Mouse (Mus musculus) MEL (cell line): ENCODE data around the gene Col5a3. TPM values are rescaled to one million over a fixed set of nuclear protein-coding genes. Genes with fewer than 3 reads are reported as not detected.

Source experiments
- DNase-seq: peaks from one replicate; pipeline ENCODE4 v3.0.0; 2011; ENCODE audit warnings: low read depth, low spot score
- H3K27ac ChIP-seq: 2 replicates; pipeline ENCODE4 v1.5.1; 2012; ENCODE audit warnings: low read depth, mild to moderate bottlenecking, control low read depth, low read length, moderate library complexity; ENCODE audit not compliant: control insufficient read depth
- H3K27me3 ChIP-seq, 2 experiments: fragments of 150-350 bp in 1 of 2; sonication (generic) in 1 of 2; 2 replicates each; pipeline ENCODE4 v1.6.1; 2012; ENCODE audit warnings: low read length in 2 of 2, mild to moderate bottlenecking in 2 of 2, improper control_type of control experiment in 1 of 2, moderate library complexity in 1 of 2; ENCODE audit not compliant: insufficient read depth in 2 of 2, control insufficient read depth in 1 of 2
- H3K36me3 ChIP-seq, 2 experiments: 2 replicates each; pipeline ENCODE4 v1.6.1; 2012 to 2014; ENCODE audit warnings: low read length in 2 of 2, improper control_type of control experiment in 1 of 2, inconsistent platforms in 1 of 2, mild to moderate bottlenecking in 1 of 2; ENCODE audit not compliant: insufficient read depth in 2 of 2, control insufficient read depth in 1 of 2
- H3K4me1 ChIP-seq, 2 experiments: fragments of 150-350 bp in 1 of 2; sonication (generic) in 1 of 2; 2 replicates each; pipeline ENCODE4 v1.6.1; 2012; ENCODE audit warnings: low read length in 2 of 2, improper control_type of control experiment in 1 of 2, mild to moderate bottlenecking in 1 of 2; ENCODE audit not compliant: insufficient read depth in 2 of 2, control insufficient read depth in 1 of 2
- H3K4me3 ChIP-seq, 2 experiments: fragments of 150-350 bp in 1 of 2; sonication (generic) in 1 of 2; 2 replicates each; pipeline ENCODE4 v1.5.1; 2012; ENCODE audit warnings: low read depth in 2 of 2, low read length in 2 of 2, mild to moderate bottlenecking in 2 of 2, moderate library complexity in 2 of 2, control low read depth in 1 of 2, improper control_type of control experiment in 1 of 2; ENCODE audit not compliant: control insufficient read depth in 1 of 2, insufficient read depth in 1 of 2
- H3K79me2 ChIP-seq: 2 replicates; pipeline ENCODE4 v1.6.1; 2012; ENCODE audit warnings: mild to moderate bottlenecking, low read length, moderate library complexity; ENCODE audit not compliant: control insufficient read depth, poor library complexity, insufficient read depth
- H3K9ac ChIP-seq: 2 replicates; pipeline ENCODE4 v1.6.1; 2012; ENCODE audit warnings: low read depth, mild to moderate bottlenecking, control low read depth, low read length, moderate library complexity; ENCODE audit not compliant: control insufficient read depth, poor library complexity, severe bottlenecking
- H3K9me3 ChIP-seq: fragments of 150-350 bp; sonication (generic); replicated peaks from 2 replicates; pipeline ENCODE4 v1.6.1; 2012; ENCODE audit warnings: mild to moderate bottlenecking, low read length, improper control_type of control experiment, moderate library complexity; ENCODE audit not compliant: insufficient read depth
- CHD1 ChIP-seq: IDR thresholded peaks from 2 replicates; pipeline ENCODE4 v1.6.1; 2012; ENCODE audit warnings: low read depth, mild to moderate bottlenecking, inconsistent platforms, low read length, improper control_type of control experiment
- CHD2 ChIP-seq: IDR thresholded peaks from 2 replicates; pipeline ENCODE4 v1.6.1; 2011; ENCODE audit warnings: low read length, improper control_type of control experiment
- EP300 ChIP-seq, 2 experiments: IDR thresholded peaks; 2 replicates each; pipeline ENCODE4 v1.6.1; 2011; ENCODE audit warnings: improper control_type of control experiment in 2 of 2, low read length in 2 of 2, low read depth in 1 of 2, mild to moderate bottlenecking in 1 of 2
- MAX ChIP-seq: IDR thresholded peaks from 2 replicates; pipeline ENCODE4 v1.6.1; 2011; ENCODE audit warnings: low read length, improper control_type of control experiment
- MAZ ChIP-seq: IDR thresholded peaks from 2 replicates; pipeline ENCODE4 v1.6.1; 2012; ENCODE audit warnings: low read depth, mild to moderate bottlenecking, inconsistent platforms, low read length, improper control_type of control experiment
- MXI1 ChIP-seq: IDR thresholded peaks from 2 replicates; pipeline ENCODE4 v1.6.1; 2011; ENCODE audit warnings: mild to moderate bottlenecking, low read depth, low read length, improper control_type of control experiment
- POLR2AphosphoS2 ChIP-seq: IDR thresholded peaks from 2 replicates; pipeline ENCODE4 v1.6.1; 2011; ENCODE audit warnings: low read length, improper control_type of control experiment
- POLR2AphosphoS5 ChIP-seq: IDR thresholded peaks from 2 replicates; pipeline ENCODE4 v1.6.1; 2012; ENCODE audit warnings: low read depth, borderline replicate concordance, mild to moderate bottlenecking, inconsistent platforms, low read length, moderate library complexity, mixed read lengths
- SIN3A ChIP-seq: IDR thresholded peaks from 2 replicates; pipeline ENCODE4 v1.6.1; 2012; ENCODE audit warnings: low read length, improper control_type of control experiment, inconsistent platforms
- TBP ChIP-seq: IDR thresholded peaks from 2 replicates; pipeline ENCODE4 v1.8.0; 2011; ENCODE audit warnings: low read depth, low read length, improper control_type of control experiment
- ZMIZ1 ChIP-seq: IDR thresholded peaks from 2 replicates; pipeline ENCODE4 v1.6.1; 2012; ENCODE audit warnings: low read depth, mild to moderate bottlenecking, inconsistent platforms, low read length, improper control_type of control experiment, moderate library complexity
- polyA plus RNA-seq, 2 experiments: library from polyadenylated mRNA; stranded (reverse) in 1 of 2; unstranded in 1 of 2; fragments of >175 nt in 1 of 2; fragments of >200 nt in 1 of 2; gene quantifications; 2 replicates each; pipeline versions ENCODE4 v1.2.1 to v1.2.4; 2012; ENCODE audit warnings: low replicate concordance in 2 of 2, low read depth in 1 of 2; ENCODE audit not compliant: insufficient read length in 2 of 2, insufficient read depth in 1 of 2, missing spikeins in 1 of 2
- total RNA-seq: library from RNA; depleted of rRNA; stranded (reverse); fragments of 300-350 nt; gene quantifications from 2 replicates; pipeline ENCODE4 v1.2.3, GENCODE M21; 2012; rRNA removed

Gene Col5a3
- total and polyA plus RNA-seq, 3 experiments = 0.08 to 0.53 TPM; not detected in 1

- Histone ChIP-seq H3K9me3 (no peaks in the 10 kb centered on the region), H3K4me3 (no peak overlapping the region), H3K79me2 (no peaks in the 10 kb centered on the region), H3K4me1 (no peaks in the 10 kb centered on the region), H3K36me3 (no peaks in the 10 kb centered on the region), H3K27me3 (peaks cover 8 to 15% of the 10 kb centered on the region in 2 experiments), H3K27ac (no peak overlapping the region), H3K9ac (no peak overlapping the region)
- TF ChIP-seq MAX (no peak), POLR2AphosphoS2 (no peak), TBP (no peak), CHD1 (no peak), EP300 (IDR thresholded peaks at IDR 0.05; ENCODE audit: low read depth in 1 of 2, low read length in 2 of 2) (no peak), MXI1 (no peak), ZMIZ1 (no peak), POLR2AphosphoS5 (no peak), CHD2 (no peak), SIN3A (no peak), MAZ (no peak)
- DNase-seq = no peak
Measured at GRCm38 (mm10) chr9:20721582-20721981, 93.3 kb downstream of the Col5a3 start.

Other genes with a start within 250 kb of the Col5a3 start
- 7.8 and 10.2 TPM in 2 replicates for gene Zfp846, start 233.8 kb downstream of the Col5a3 start, total RNA-seq
- 10 to 100 TPM in 1 of 2 experiments, not detected in 1; 11.2 TPM for gene Zfp846, start 233.8 kb downstream of the Col5a3 start, polyA plus RNA-seq
- 867 and 1,103 TPM in 2 replicates for gene Ubl5, start 172.2 kb downstream of the Col5a3 start, total RNA-seq
- gene Ubl5, start 172.2 kb downstream of the Col5a3 start, polyA plus RNA-seq = 100 to 1,000 TPM in 1 of 2 experiments, not detected in 1; 850 TPM
- gene Fbxl12, start 170.3 kb downstream of the Col5a3 start, total RNA-seq = 14.9 and 16.4 TPM in 2 replicates
- 10 to 100 TPM in 1 of 2 experiments, not detected in 1; 44.0 TPM for gene Fbxl12, start 170.3 kb downstream of the Col5a3 start, polyA plus RNA-seq
- 179 and 202 TPM in 2 replicates for gene Pin1, start 163.0 kb downstream of the Col5a3 start, total RNA-seq
- gene Pin1, start 163.0 kb downstream of the Col5a3 start, polyA plus RNA-seq = 100 to 1,000 TPM; 136 to 201 TPM
- gene Olfm2, start 68.7 kb downstream of the Col5a3 start, total RNA-seq = 0.26 and 0.54 TPM in 2 replicates
- gene Olfm2, start 68.7 kb downstream of the Col5a3 start, polyA plus RNA-seq = 1 to 10 TPM in 1 of 2 experiments, not detected in 1; 1.9 TPM
- gene Rdh8, start 3.4 kb upstream of the Col5a3 start, total RNA-seq = not detected in 2 replicates
- not detected for gene Rdh8, start 3.4 kb upstream of the Col5a3 start, polyA plus RNA-seq
- gene A230050P20Rik, start 53.6 kb upstream of the Col5a3 start, total RNA-seq = 53.9 and 63.7 TPM in 2 replicates
- 100 to 1,000 TPM; 190 to 199 TPM for gene A230050P20Rik, start 53.6 kb upstream of the Col5a3 start, polyA plus RNA-seq
- 10.9 and 18.1 TPM in 2 replicates for gene Angptl6, start 64.7 kb upstream of the Col5a3 start, total RNA-seq
- gene Angptl6, start 64.7 kb upstream of the Col5a3 start, polyA plus RNA-seq = 10 to 100 TPM in 1 of 2 experiments, not detected in 1; 22.6 TPM
- gene Ppan, start 73.1 kb upstream of the Col5a3 start, total RNA-seq = 612 and 763 TPM in 2 replicates
- 100 to 1,000 TPM; 251 to 953 TPM for gene Ppan, start 73.1 kb upstream of the Col5a3 start, polyA plus RNA-seq
- 1,228 and 1,516 TPM in 2 replicates for gene Eif3g, start 83.6 kb upstream of the Col5a3 start, total RNA-seq
- gene Eif3g, start 83.6 kb upstream of the Col5a3 start, polyA plus RNA-seq = 1,000 to 10,000 TPM in 1 of 2 experiments, not detected in 1; 1,873 TPM
- 412 and 448 TPM in 2 replicates for gene Dnmt1, start 144.8 kb upstream of the Col5a3 start, total RNA-seq
- gene Dnmt1, start 144.8 kb upstream of the Col5a3 start, polyA plus RNA-seq = 1,000 to 10,000 TPM in 1 of 2 experiments, 100 to 1,000 TPM in 1; 681 to 1,953 TPM
- 6.4 and 6.6 TPM in 2 replicates for gene S1pr2, start 161.7 kb upstream of the Col5a3 start, total RNA-seq
- gene S1pr2, start 161.7 kb upstream of the Col5a3 start, polyA plus RNA-seq = 10 to 100 TPM in 1 of 2 experiments, not detected in 1; 27.4 TPM
- gene Mrpl4, start 187.7 kb upstream of the Col5a3 start, total RNA-seq = 280 and 282 TPM in 2 replicates
- gene Mrpl4, start 187.7 kb upstream of the Col5a3 start, polyA plus RNA-seq = 100 to 1,000 TPM in 1 of 2 experiments, not detected in 1; 474 TPM
- 24.4 and 26.0 TPM in 2 replicates for gene Icam1, start 200.9 kb upstream of the Col5a3 start, total RNA-seq
- gene Icam1, start 200.9 kb upstream of the Col5a3 start, polyA plus RNA-seq = 10 to 100 TPM in 1 of 2 experiments, not detected in 1; 31.0 TPM
- gene Icam4, start 214.3 kb upstream of the Col5a3 start, total RNA-seq = 259 and 260 TPM in 2 replicates
- gene Icam4, start 214.3 kb upstream of the Col5a3 start, polyA plus RNA-seq = 100 to 1,000 TPM; 193 to 268 TPM
- 4.8 TPM in 2 replicates for gene Icam5, start 217.0 kb upstream of the Col5a3 start, total RNA-seq
- 1 to 10 TPM in 1 of 2 experiments, not detected in 1; 9.5 TPM for gene Icam5, start 217.0 kb upstream of the Col5a3 start, polyA plus RNA-seq